Mouse (Mus musculus): Measurements from ENCODE around the gene Asap3.

DNA sequence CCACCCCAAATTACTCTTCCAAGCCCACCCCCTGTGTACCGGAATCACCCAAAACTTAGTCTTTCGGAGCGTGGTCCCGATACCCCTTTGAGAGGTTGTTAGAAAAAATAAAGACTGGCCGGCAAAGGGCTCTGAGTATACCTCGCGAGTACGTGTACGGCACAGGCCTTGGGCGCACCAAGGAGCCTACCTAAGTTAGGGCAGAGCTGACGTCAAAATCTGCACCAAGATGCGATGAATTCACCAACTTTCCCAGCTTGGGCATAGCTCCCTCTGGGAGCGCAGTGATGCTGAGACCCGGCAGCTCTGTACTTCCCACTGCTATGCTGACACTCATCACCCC lies 41.2 kb downstream of the Asap3 start:
- no peak for TF ChIP-seq CTCF (IDR thresholded peaks at IDR 0.05; ENCODE audit: low read depth)
- TF ChIP-seq EP300 (IDR thresholded peaks at IDR 0.05; ENCODE audit: low read depth), result no peak

Measured in liver, postnatal 0 days (tissue).